Mouse (Mus musculus) fibroblast of lung, adult 2 months (primary cell): Measurements from ENCODE around the gene Ccdc154.
"Not testable (repeated sequence)": the region's sequence is repeated elsewhere in the genome, so short reads cannot be mapped to it uniquely, and the experiment has no call there.

ENCODE experiments used
- DNase-seq: peaks from one replicate; pipeline ENCODE4 v3.0.0-alpha.2; 2011; ENCODE audit warnings: low read depth

The Ccdc154 gene

GRCm38 (mm10) chr17:25162161-25162560 lies at the start of gene Ccdc154:
TSS of gene Ccdc154 (plus strand) at chr17:25162461.
- DNase-seq: no peak

DNA sequence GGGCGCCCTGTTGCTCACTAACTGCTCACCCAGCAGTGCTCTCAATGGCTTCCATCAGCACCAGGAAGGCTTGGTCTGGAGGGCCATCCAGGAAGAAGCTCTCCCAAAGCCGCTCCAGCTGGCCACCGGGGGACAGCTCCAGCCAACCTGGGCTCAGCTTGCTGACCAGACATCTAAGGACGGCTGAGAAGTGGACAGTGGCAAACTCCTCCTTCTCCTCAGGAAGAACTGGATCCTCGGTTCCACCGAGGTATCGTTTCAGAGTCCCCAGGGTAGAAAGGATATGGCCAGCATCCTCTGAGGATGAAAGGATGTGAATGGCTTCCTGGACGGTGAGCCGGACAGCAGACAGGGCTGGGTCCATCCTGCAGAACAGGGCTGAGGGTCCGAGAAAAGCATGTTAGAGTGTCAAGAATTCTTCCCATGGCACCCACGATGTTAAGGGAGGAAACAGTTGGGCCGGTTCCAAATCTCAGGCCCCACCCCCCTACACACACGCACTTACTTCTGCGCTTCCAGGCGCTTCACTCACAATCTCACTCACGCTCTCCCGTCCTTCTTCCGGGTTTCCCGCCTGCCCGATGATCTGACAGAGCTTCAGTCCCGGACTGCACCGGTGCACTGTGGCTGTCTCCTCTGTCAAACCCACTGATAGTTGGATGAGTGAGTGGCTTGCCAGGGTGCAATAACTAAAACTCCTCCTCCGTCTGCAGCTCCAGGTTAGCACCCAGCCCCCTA lies 47.2 kb upstream of the Ccdc154 start:
- DNase-seq: no peak

DNA sequence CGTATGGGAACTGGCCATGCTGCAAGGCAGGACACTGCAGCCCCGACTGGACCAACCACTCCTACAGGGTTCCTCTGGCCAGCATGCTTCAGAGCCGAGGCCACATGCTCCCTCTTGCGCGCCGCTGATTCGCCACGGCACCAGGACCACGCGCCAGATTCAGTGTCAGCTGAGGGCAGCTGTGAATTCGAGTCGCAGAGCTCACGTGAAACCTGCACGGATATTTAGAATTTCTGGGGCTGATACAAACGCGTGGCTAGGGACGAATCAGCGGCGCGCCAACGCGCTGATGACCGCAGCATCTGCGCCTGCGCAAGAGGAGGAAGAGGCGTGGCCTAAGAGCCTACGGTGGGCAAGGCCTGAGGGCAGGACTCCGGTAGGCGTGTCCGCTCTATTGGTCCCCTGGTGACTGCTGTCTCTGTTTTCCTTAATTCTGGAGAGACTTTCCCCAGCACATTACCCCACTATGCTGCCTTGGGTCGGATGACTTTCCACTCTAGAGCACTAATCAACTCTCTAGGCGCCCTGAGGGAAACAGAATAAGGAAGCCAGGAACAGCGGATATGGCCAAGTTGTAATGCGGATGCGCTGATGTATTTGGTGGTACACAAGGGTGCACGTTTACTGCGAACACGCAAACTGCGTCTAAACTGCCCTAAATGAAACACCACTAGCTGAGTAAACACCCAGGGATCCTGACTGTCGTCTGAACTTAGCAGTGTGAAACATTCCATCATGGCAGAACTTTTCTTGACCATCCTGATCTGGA lies 46.4 kb upstream of the Ccdc154 start, which contains the start of gene Telo2:
Telo2 (minus strand) TSS at position 304 of the 769 bp plus-strand sequence.
- peak; percentile 79 for DNase-seq

DNA sequence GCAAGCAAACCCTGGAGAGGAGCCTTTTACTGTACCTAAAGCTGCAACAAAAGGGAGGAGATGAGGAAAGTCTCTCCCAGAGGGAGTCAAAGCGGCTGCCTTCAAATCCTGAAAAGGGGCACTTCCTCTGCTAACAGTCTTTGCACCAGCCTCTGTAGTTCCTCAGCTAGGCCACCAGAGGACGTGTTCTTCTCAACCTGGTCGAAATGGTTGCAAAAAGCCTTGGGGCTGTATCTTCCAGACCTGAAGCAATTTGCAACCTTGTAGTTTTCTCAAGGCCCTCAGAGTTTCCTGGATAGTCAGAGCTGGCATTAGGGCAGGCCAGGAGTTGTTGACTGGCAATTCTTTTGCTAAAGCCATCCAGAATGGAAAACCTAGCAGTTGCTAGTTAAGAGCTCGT lies 45.0 kb upstream of the Ccdc154 start:
- no peak for DNase-seq

DNA sequence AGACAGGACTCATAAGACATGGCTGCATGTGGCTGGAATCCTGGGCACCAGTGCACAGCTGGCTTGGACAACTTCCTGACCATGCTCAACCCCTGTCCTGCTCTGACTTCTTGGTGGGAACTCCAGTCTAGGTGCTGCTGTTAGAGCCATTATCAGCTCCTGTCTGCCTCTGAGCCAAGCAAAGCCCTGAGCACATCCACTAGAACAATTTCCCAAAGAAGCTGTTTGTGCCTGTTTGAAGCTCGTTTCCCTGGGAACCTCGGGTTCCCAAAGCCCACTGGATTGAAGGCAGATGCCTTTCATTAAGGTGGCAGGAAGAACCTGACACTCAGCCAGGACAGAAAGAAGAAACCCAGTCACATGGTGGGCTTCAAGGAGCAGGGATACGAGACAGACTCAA lies 41.9 kb upstream of the Ccdc154 start, which contains the start of gene Ptx4:
Ptx4 (plus strand) TSS at position 355 of the 400 bp plus-strand sequence.
- no peak for DNase-seq

DNA sequence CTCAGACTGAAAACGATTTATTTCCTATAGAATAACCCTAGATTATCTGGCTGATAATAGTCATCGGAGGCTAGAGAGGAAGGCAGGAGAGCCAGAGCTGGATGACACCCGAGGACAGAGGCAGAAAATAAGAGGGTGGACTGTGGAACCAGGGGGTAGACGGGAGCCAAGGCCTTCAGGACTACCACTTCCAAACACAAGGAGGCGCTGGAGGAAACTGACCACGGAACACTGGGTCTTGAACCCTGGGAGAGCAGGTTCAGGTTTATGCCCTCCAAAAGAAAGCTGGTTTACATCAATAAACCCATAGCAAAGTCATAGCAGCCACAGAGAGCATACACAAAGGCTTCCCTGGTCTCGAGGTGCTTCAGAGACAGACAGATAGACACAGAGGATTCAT lies 38.3 kb upstream of the Ccdc154 start:
- DNase-seq: no peak

DNA sequence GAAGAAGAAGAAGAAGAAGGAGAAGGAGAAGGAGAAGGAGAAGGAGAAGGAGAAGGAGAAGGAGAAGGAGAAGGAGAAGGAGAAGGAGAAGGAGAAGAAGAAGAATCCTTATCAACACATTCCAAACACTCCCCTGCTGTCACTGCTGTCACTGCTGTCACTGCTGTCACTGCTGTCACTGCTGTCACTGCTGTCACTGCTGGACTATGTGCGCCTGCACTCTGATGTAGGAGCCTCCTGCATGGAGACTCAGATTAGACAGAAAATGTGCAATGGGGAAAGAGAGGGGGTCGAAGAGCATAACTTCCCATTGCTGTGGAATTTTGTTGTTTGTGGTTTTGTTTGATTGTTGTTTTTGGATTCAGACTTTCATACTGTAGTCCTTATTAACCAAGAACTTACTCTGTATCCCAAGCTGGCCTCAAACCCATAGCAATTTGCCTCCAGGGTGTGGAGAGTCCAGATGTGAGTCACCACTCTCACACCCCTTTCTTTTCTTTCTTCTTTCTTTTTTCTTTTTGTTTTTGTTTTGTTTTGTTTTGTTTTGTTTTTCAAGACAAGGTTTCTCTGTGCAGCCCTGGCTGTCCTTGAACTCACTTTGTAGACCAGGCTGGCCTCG lies 36.7 kb upstream of the Ccdc154 start:
- not testable (repeated sequence) for DNase-seq

- no peak for DNase-seq
Measured at GRCm38 (mm10) chr17:25127079-25127478, 35.2 kb upstream of the Ccdc154 start.

GRCm38 (mm10) chr17:25127681-25128080 lies 34.6 kb upstream of the Ccdc154 start:
- DNase-seq: no peak

- DNase-seq: no peak
Measured at GRCm38 (mm10) chr17:25130060-25130459, 32.2 kb upstream of the Ccdc154 start.

- peak; percentile 71 for DNase-seq
Measured at GRCm38 (mm10) chr17:25133275-25133698, 29.0 kb upstream of the Ccdc154 start, which contains the start of gene Clcn7. TSS of gene Clcn7 (plus strand) at chr17:25133391.

- DNase-seq: no peak
Measured at GRCm38 (mm10) chr17:25135622-25136021, 26.6 kb upstream of the Ccdc154 start.

- DNase-seq: no peak
Measured at GRCm38 (mm10) chr17:25138803-25139202, 23.5 kb upstream of the Ccdc154 start.

- no peak for DNase-seq
Measured at GRCm38 (mm10) chr17:25139960-25140359, 22.3 kb upstream of the Ccdc154 start.

GRCm38 (mm10) chr17:25163387-25163786 lies 1.1 kb downstream of the Ccdc154 start:
- DNase-seq: no peak

GRCm38 (mm10) chr17:25164770-25165169 lies 2.5 kb downstream of the Ccdc154 start:
- no peak for DNase-seq

GRCm38 (mm10) chr17:25165970-25166671 lies 3.9 kb downstream of the Ccdc154 start:
- DNase-seq: no peak

GRCm38 (mm10) chr17:25169706-25170105 lies 7.4 kb downstream of the Ccdc154 start:
- no peak for DNase-seq

GRCm38 (mm10) chr17:25172558-25172957 lies 10.3 kb downstream of the Ccdc154 start:
- no peak for DNase-seq

DNA sequence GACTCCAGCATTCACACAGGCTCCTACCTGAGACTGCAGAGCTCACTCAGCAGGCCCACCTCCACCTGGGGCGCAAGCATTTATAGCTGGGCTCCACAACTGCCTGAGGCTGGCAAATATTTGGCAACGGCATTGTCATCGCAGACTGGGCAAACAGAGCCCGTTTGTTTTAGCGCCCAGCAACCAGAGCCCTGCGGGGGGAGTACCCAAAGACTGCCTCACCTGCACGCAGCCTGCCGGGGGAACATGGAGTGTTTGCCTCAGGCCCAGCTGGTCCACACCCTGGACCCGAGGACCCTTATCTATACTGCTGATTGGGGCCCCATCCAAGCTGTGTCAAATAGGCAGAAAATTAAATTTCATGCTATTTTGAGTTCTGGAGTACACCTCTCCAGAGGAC lies 13.2 kb downstream of the Ccdc154 start, which contains the start of gene Gm38655:
Gm38655 (minus strand) TSS at position 61 of the 400 bp plus-strand sequence.
- no peak for DNase-seq

DNA sequence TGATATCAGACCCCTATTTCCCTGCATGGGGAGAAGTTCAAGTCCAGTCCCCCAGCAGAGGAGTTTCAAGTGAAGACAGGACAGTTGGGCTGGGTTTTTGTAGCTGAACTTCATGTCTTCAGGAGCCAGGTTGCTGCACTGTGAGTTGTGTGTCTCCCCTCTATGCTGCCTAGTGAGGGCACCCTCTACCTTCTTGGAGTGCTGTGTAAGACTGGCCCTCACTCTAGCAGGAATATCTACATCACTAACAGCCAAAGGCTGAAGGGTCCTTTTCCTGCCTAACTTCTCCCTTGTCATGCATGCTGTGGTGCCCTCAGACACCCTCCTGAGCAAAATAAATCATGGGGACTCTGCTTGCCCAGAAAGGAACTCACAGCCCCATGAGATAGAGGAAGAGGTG lies 21.0 kb downstream of the Ccdc154 start:
- DNase-seq: no peak
